Mouse (Mus musculus): ENCODE data around the gene Vapa. TPM values are rescaled to one million over a fixed set of nuclear protein-coding genes. Genes with fewer than 3 reads are reported as not detected.

The Vapa gene
- polyA plus RNA-seq, 2 experiments = 53.0 to 192 TPM

GRCm38 (mm10) chr17:65626301-65626700 lies 12.9 kb upstream of the Vapa start:
- Histone ChIP-seq H3K9me3 (ENCODE audit: control insufficient read depth, low read length) (no peaks in the 10 kb centered on the region), H3K4me2 (replicated peaks; ENCODE audit: low read depth, low read length, severe bottlenecking) (no peak overlapping the region), H3K36me3 (ENCODE audit: control insufficient read depth, insufficient read depth, low read length) (no peaks in the 10 kb centered on the region), H3K27ac (replicated peaks; ENCODE audit: low read depth, low read length) (no peak overlapping the region), H3K27me3 (ENCODE audit: control insufficient read depth, insufficient read depth, low read length) (no peaks in the 10 kb centered on the region), H3K9ac (ENCODE audit: low read depth, low read length, severe bottlenecking) (no peak overlapping the region), H3K4me3 (replicated peaks; ENCODE audit: low read length) (no peak overlapping the region), H3K4me1 (ENCODE audit: control insufficient read depth, insufficient read depth, low read length) (no peaks in the 10 kb centered on the region)
- WGBS = 88% methylated on average over 6 of the region's 6 CpGs
- TF ChIP-seq POLR2A (IDR thresholded peaks at IDR 0.05; ENCODE audit: borderline replicate concordance, extremely low read depth, insufficient read depth, insufficient read length) = no peak
- DNase-seq (ENCODE audit: low spot score) (no peak), ATAC-seq (ENCODE audit: low FRiP score, low read depth) (no peak)

GRCm38 (mm10) chr17:65625563-65625962 lies 12.2 kb upstream of the Vapa start:
- no peak for TF ChIP-seq POLR2A (IDR thresholded peaks at IDR 0.05; ENCODE audit: borderline replicate concordance, extremely low read depth, insufficient read depth, insufficient read length)
- Histone ChIP-seq H3K27ac (replicated peaks; ENCODE audit: low read depth, low read length) (no peak overlapping the region), H3K4me2 (replicated peaks; ENCODE audit: low read depth, low read length, severe bottlenecking) (no peak overlapping the region), H3K36me3 (ENCODE audit: control insufficient read depth, insufficient read depth, low read length) (no peaks in the 10 kb centered on the region), H3K27me3 (ENCODE audit: control insufficient read depth, insufficient read depth, low read length) (no peaks in the 10 kb centered on the region), H3K4me1 (ENCODE audit: control insufficient read depth, insufficient read depth, low read length) (no peaks in the 10 kb centered on the region), H3K9ac (ENCODE audit: low read depth, low read length, severe bottlenecking) (no peak overlapping the region), H3K4me3 (replicated peaks; ENCODE audit: low read length) (no peak overlapping the region), H3K9me3 (ENCODE audit: control insufficient read depth, low read length) (no peaks in the 10 kb centered on the region)
- no peak for DNase-seq (ENCODE audit: low spot score)
- ATAC-seq (ENCODE audit: low FRiP score, low read depth) = no peak
- WGBS = 80% methylated on average over 6 of the region's 6 CpGs

- no peaks in the 10 kb centered on the region for H3K27me3 ChIP-seq (ENCODE audit: control insufficient read depth, insufficient read depth, low read length)
- H3K4me1 ChIP-seq (ENCODE audit: control insufficient read depth, insufficient read depth, low read length) = no peaks in the 10 kb centered on the region
- ATAC-seq (ENCODE audit: low FRiP score, low read depth) (no peak), DNase-seq (ENCODE audit: low spot score) (no peak)
- no peak overlapping the region for H3K4me3 ChIP-seq (replicated peaks; ENCODE audit: low read length)
- TF ChIP-seq POLR2A (IDR thresholded peaks at IDR 0.05; ENCODE audit: borderline replicate concordance, extremely low read depth, insufficient read depth, insufficient read length) = no peak
- H3K36me3 ChIP-seq (ENCODE audit: control insufficient read depth, insufficient read depth, low read length) = no peaks in the 10 kb centered on the region
- H3K9me3 ChIP-seq (ENCODE audit: control insufficient read depth, low read length) = no peaks in the 10 kb centered on the region
- H3K27ac ChIP-seq (replicated peaks; ENCODE audit: low read depth, low read length) = no peak overlapping the region
- H3K4me2 ChIP-seq (replicated peaks; ENCODE audit: low read depth, low read length, severe bottlenecking) = no peak overlapping the region
- no peak overlapping the region for H3K9ac ChIP-seq (ENCODE audit: low read depth, low read length, severe bottlenecking)
Observed at GRCm38 (mm10) chr17:65623130-65623529, 9.8 kb upstream of the Vapa start.

GRCm38 (mm10) chr17:65618431-65618830 lies 5.1 kb upstream of the Vapa start:
- ATAC-seq (ENCODE audit: low FRiP score, low read depth) (no peak), DNase-seq (ENCODE audit: low spot score) (peak; percentile 47)
- no peak for TF ChIP-seq POLR2A (IDR thresholded peaks at IDR 0.05; ENCODE audit: borderline replicate concordance, extremely low read depth, insufficient read depth, insufficient read length)
- Histone ChIP-seq H3K27ac (replicated peaks; ENCODE audit: low read depth, low read length) (no peak overlapping the region), H3K4me3 (replicated peaks; ENCODE audit: low read length) (no peak overlapping the region), H3K36me3 (ENCODE audit: control insufficient read depth, insufficient read depth, low read length) (no peaks in the 10 kb centered on the region), H3K9me3 (ENCODE audit: control insufficient read depth, low read length) (no peaks in the 10 kb centered on the region), H3K27me3 (ENCODE audit: control insufficient read depth, insufficient read depth, low read length) (no peaks in the 10 kb centered on the region), H3K9ac (ENCODE audit: low read depth, low read length, severe bottlenecking) (no peak overlapping the region), H3K4me2 (replicated peaks; ENCODE audit: low read depth, low read length, severe bottlenecking) (no peak overlapping the region), H3K4me1 (ENCODE audit: control insufficient read depth, insufficient read depth, low read length) (0 out of 2 replicates have a peak, but pooled peaks cover 6% of the 10 kb centered on the region)
- 70% methylated on average over 2 of the region's 2 CpGs for WGBS

- no peaks in the 10 kb centered on the region for H3K36me3 ChIP-seq (ENCODE audit: control insufficient read depth, insufficient read depth, low read length)
- no peak for TF ChIP-seq POLR2A (IDR thresholded peaks at IDR 0.05; ENCODE audit: borderline replicate concordance, extremely low read depth, insufficient read depth, insufficient read length)
- WGBS = 35% methylated on average over 3 of the region's 3 CpGs
- H3K4me1 ChIP-seq (ENCODE audit: control insufficient read depth, insufficient read depth, low read length) = peaks cover 16% of the 10 kb centered on the region
- no peak overlapping the region for H3K9ac ChIP-seq (ENCODE audit: low read depth, low read length, severe bottlenecking)
- H3K27me3 ChIP-seq (ENCODE audit: control insufficient read depth, insufficient read depth, low read length) = no peaks in the 10 kb centered on the region
- no peak for ATAC-seq (ENCODE audit: low FRiP score, low read depth)
- H3K4me3 ChIP-seq (replicated peaks; ENCODE audit: low read length) = no peak overlapping the region
- no peak overlapping the region for H3K4me2 ChIP-seq (replicated peaks; ENCODE audit: low read depth, low read length, severe bottlenecking)
- no peak overlapping the region for H3K27ac ChIP-seq (replicated peaks; ENCODE audit: low read depth, low read length)
- H3K9me3 ChIP-seq (ENCODE audit: control insufficient read depth, low read length) = no peaks in the 10 kb centered on the region
- DNase-seq (ENCODE audit: low spot score) = no peak
Observed at GRCm38 (mm10) chr17:65615678-65616077, 2.3 kb upstream of the Vapa start.

GRCm38 (mm10) chr17:65614431-65614830 lies 1.1 kb upstream of the Vapa start:
- 2% methylated on average over 9 of the region's 9 CpGs for WGBS
- DNase-seq (ENCODE audit: low spot score) (peak; percentile 5), ATAC-seq (ENCODE audit: low FRiP score, low read depth) (no peak)
- peak overlapping the region; percentile 96 for H3K4me3 ChIP-seq (replicated peaks; ENCODE audit: low read length)
- TF ChIP-seq POLR2A (IDR thresholded peaks at IDR 0.05; ENCODE audit: borderline replicate concordance, extremely low read depth, insufficient read depth, insufficient read length) = no peak
- peak overlapping the region; percentile 96 for H3K9ac ChIP-seq (ENCODE audit: low read depth, low read length, severe bottlenecking)
- H3K27ac ChIP-seq (replicated peaks; ENCODE audit: low read depth, low read length) = peak overlapping the region; percentile 99
- H3K36me3 ChIP-seq (ENCODE audit: control insufficient read depth, insufficient read depth, low read length) = no peaks in the 10 kb centered on the region
- H3K27me3 ChIP-seq (ENCODE audit: control insufficient read depth, insufficient read depth, low read length) = no peaks in the 10 kb centered on the region
- H3K4me1 ChIP-seq (ENCODE audit: control insufficient read depth, insufficient read depth, low read length) = peaks cover 19% of the 10 kb centered on the region
- H3K9me3 ChIP-seq (ENCODE audit: control insufficient read depth, low read length) = no peaks in the 10 kb centered on the region
- H3K4me2 ChIP-seq (replicated peaks; ENCODE audit: low read depth, low read length, severe bottlenecking) = peak overlapping the region; percentile 57
